In genomic region chr4:107254414-107254813, GRCm38 (mm10) we compare ENCODE assay signal across 8 mouse cellular contexts. TPM values are rescaled to one million over a fixed set of nuclear protein-coding genes. Genes with fewer than 3 reads are reported as not detected.
DNase-seq lines count a peak whose midpoint lies in the region; ATAC-seq and TF ChIP-seq lines count a peak whose summit lies in the region.

No protein-coding gene starts in this region.

- no peaks in the 10 kb centered on the region for H3K27me3 ChIP-seq in limb, embryonic 14.5 days (ENCODE audit: control insufficient read depth, insufficient read depth, low read length)
- H3K27me3 ChIP-seq in stomach, embryonic 16.5 days (ENCODE audit: control insufficient read depth, insufficient read depth, low read length) = no peaks in the 10 kb centered on the region

- no peak for DNase-seq in cerebellum, adult 11 months
- DNase-seq in right cerebral cortex, postnatal 25 days = peak; percentile 10
- DNase-seq in right cerebral cortex, postnatal 10 days (ENCODE audit: low spot score in 2 of 2) = no peak
- DNase-seq in limb, embryonic 14.5 days (ENCODE audit: low spot score) = no peak
- no peak for DNase-seq in thymus, postnatal 4 days
- DNase-seq in urinary bladder, adult 18-20 months (ENCODE audit: low spot score in 2 of 2) = no peak

- peak overlapping the region; percentile 82; the same call in 1 of the 2 replicates for H3K27ac ChIP-seq in limb, embryonic 14.5 days (replicated peaks; ENCODE audit: low read depth, low read length)
- H3K27ac ChIP-seq in stomach, embryonic 16.5 days (ENCODE audit: low read length) = peak overlapping the region; percentile 79; the same call in 1 of the 2 replicates

- TF ChIP-seq POLR2A in limb, embryonic 14.5 days (IDR thresholded peaks at IDR 0.05; ENCODE audit: borderline replicate concordance, extremely low read depth, insufficient read depth, insufficient read length) = no peak

- peak overlapping the region; percentile 90 for H3K4me3 ChIP-seq in limb, embryonic 14.5 days (replicated peaks; ENCODE audit: low read length)
- peak overlapping the region; percentile 78 for H3K4me3 ChIP-seq in stomach, embryonic 16.5 days (replicated peaks; ENCODE audit: low read length)

- no peaks in the 10 kb centered on the region for H3K9me3 ChIP-seq in limb, embryonic 14.5 days (ENCODE audit: control insufficient read depth, low read length)
- H3K9me3 ChIP-seq in stomach, embryonic 16.5 days (replicated peaks; ENCODE audit: control insufficient read depth, low read length) = no peaks in the 10 kb centered on the region

- ATAC-seq in cerebellum, adult (ENCODE audit: insufficient number of reproducible peaks, low FRiP score, low TSS enrichment) = 0 out of 2 replicates have a peak, but pooled peaks have one; percentile 8
- ATAC-seq in limb, embryonic 14.5 days (ENCODE audit: low FRiP score, low read depth) = no peak
- no peak for ATAC-seq in stomach, embryonic 16.5 days (ENCODE audit: insufficient read depth, low FRiP score)

- H3K4me2 ChIP-seq in limb, embryonic 14.5 days (replicated peaks; ENCODE audit: low read depth, low read length, severe bottlenecking) = peak overlapping the region; percentile 72
- peak overlapping the region; percentile 67 for H3K4me2 ChIP-seq in stomach, embryonic 16.5 days (ENCODE audit: low read depth, low read length)

- WGBS in limb, embryonic 14.5 days = 5% methylated on average over 3 of the region's 3 CpGs
- 37% methylated on average over 3 of the region's 3 CpGs for WGBS in stomach, embryonic 16.5 days

- peak overlapping the region; percentile 91 for H3K9ac ChIP-seq in limb, embryonic 14.5 days (ENCODE audit: low read depth, low read length, severe bottlenecking)
- H3K9ac ChIP-seq in stomach, embryonic 16.5 days (ENCODE audit: low read length) = peak overlapping the region; percentile 91

- H3K4me1 ChIP-seq in limb, embryonic 14.5 days (ENCODE audit: control insufficient read depth, insufficient read depth, low read length) = peaks cover 13% of the 10 kb centered on the region; the same call in 1 of the 2 replicates
- peaks cover 14% of the 10 kb centered on the region for H3K4me1 ChIP-seq in stomach, embryonic 16.5 days (ENCODE audit: control insufficient read depth, insufficient read depth, low read length)

- H3K36me3 ChIP-seq in limb, embryonic 14.5 days (ENCODE audit: control insufficient read depth, insufficient read depth, low read length) = no peaks in the 10 kb centered on the region
- no peaks in the 10 kb centered on the region for H3K36me3 ChIP-seq in stomach, embryonic 16.5 days (ENCODE audit: control insufficient read depth, insufficient read depth, low read length)

RNA-seq across cellular contexts. Expression of gene Hspb11, which starts 1.0 kb away (rescaled TPM):
- 25.5 and 31.5 TPM in 2 replicates for polyA plus RNA-seq in limb, embryonic 14.5 days (2012; rRNA removed)
- 44.2 and 51.0 TPM in 2 replicates for polyA plus RNA-seq in limb, embryonic 14.5 days (2014; fragmentation: Nextera tagmentation; extraction: Ambion mirVana)
- polyA plus RNA-seq in stomach, embryonic 16.5 days (2015; fragmentation: Nextera tagmentation; extraction: Ambion mirVana) = 28.1 and 39.1 TPM in 2 replicates

RNA-seq across cellular contexts. Expression of gene Lrrc42, which starts 1.1 kb away (rescaled TPM):
- polyA plus RNA-seq in limb, embryonic 14.5 days (2012; rRNA removed) = 52.2 and 60.1 TPM in 2 replicates
- 82.4 and 90.5 TPM in 2 replicates for polyA plus RNA-seq in limb, embryonic 14.5 days (2014; fragmentation: Nextera tagmentation; extraction: Ambion mirVana)
- polyA plus RNA-seq in stomach, embryonic 16.5 days (2015; fragmentation: Nextera tagmentation; extraction: Ambion mirVana) = 52.7 TPM in 2 replicates

RNA-seq across cellular contexts. Expression of gene Ldlrad1, which starts 45.4 kb away (rescaled TPM):
- polyA plus RNA-seq in limb, embryonic 14.5 days (2012; rRNA removed) = 0.05 and 0.06 TPM in 2 replicates
- 0.17 TPM in 1 of 2 replicates, not detected in the other for polyA plus RNA-seq in limb, embryonic 14.5 days (2014; fragmentation: Nextera tagmentation; extraction: Ambion mirVana)
- polyA plus RNA-seq in stomach, embryonic 16.5 days (2015; fragmentation: Nextera tagmentation; extraction: Ambion mirVana) = not detected in 2 replicates

RNA-seq across cellular contexts. Expression of gene Dio1, which starts 52.6 kb away (rescaled TPM):
- 0.06 and 0.09 TPM in 2 replicates for polyA plus RNA-seq in limb, embryonic 14.5 days (2012; rRNA removed)
- polyA plus RNA-seq in limb, embryonic 14.5 days (2014; fragmentation: Nextera tagmentation; extraction: Ambion mirVana) = not detected in 2 replicates
- 0.39 and 0.80 TPM in 2 replicates for polyA plus RNA-seq in stomach, embryonic 16.5 days (2015; fragmentation: Nextera tagmentation; extraction: Ambion mirVana)

RNA-seq across cellular contexts. Expression of gene Yipf1, which starts 59.7 kb away (rescaled TPM):
- 35.8 and 44.3 TPM in 2 replicates for polyA plus RNA-seq in limb, embryonic 14.5 days (2012; rRNA removed)
- polyA plus RNA-seq in limb, embryonic 14.5 days (2014; fragmentation: Nextera tagmentation; extraction: Ambion mirVana) = 55.2 and 59.6 TPM in 2 replicates
- polyA plus RNA-seq in stomach, embryonic 16.5 days (2015; fragmentation: Nextera tagmentation; extraction: Ambion mirVana) = 58.6 and 58.9 TPM in 2 replicates
